Mouse (Mus musculus) midbrain, embryonic 10.5 days (tissue): ENCODE results near the gene Skint2. TPM values are rescaled to one million over a fixed set of nuclear protein-coding genes. Genes with fewer than 3 reads are reported as not detected.

ENCODE experiments used
- DNase-seq: peaks from one replicate; pipeline ENCODE4 v3.0.0-alpha.2; 2017; ENCODE audit warnings: low spot score
- H3K27ac ChIP-seq: fragments of 300-500 bp; sonication (generic); replicated peaks from 2 replicates; pipeline ENCODE4 v1.5.1; 2016; ENCODE audit warnings: mild to moderate bottlenecking
- H3K27me3 ChIP-seq: fragments of 300-500 bp; sonication (generic); 2 replicates; pipeline ENCODE4 v1.6.1; 2016; ENCODE audit warnings: low read depth, mild to moderate bottlenecking; ENCODE audit not compliant: poor library complexity, severe bottlenecking
- H3K36me3 ChIP-seq: fragments of 300-500 bp; sonication (generic); 2 replicates; pipeline ENCODE4 v1.6.1; 2016; ENCODE audit warnings: mild to moderate bottlenecking, moderate library complexity
- H3K4me1 ChIP-seq: fragments of 300-500 bp; sonication (generic); 2 replicates; pipeline ENCODE4 v1.6.1; 2016
- H3K4me3 ChIP-seq: fragments of 300-500 bp; sonication (generic); 2 replicates; pipeline ENCODE4 v1.5.1; 2016; ENCODE audit warnings: mild to moderate bottlenecking, moderate library complexity
- H3K9me3 ChIP-seq: fragments of 300-500 bp; sonication (generic); replicated peaks from 2 replicates; pipeline ENCODE4 v1.6.1; 2016; ENCODE audit warnings: mild to moderate bottlenecking
- WGBS: fragments of 180-500 bp; shearing (Covaris S2); methylation state at CpG from one replicate; pipeline ENCODE4 v1.1.7; 2016; 5-methylcytosine and 5-hydroxymethylcytosine counted together
- polyA plus RNA-seq: library from polyadenylated mRNA; unstranded; fragments of >200 nt; fragmentation: Nextera tagmentation; extraction: Ambion mirVana; gene quantifications from 2 replicates; pipeline ENCODE4 v1.2.1, GENCODE M21; 2016

Skint2 gene
- polyA plus RNA-seq, result not detected in 2 replicates

GRCm38 (mm10) chr4:112556894-112557293 lies at the start of gene Skint2:
TSS of gene Skint2 (plus strand) at chr4:112557194.
- DNase-seq, result no peak
- H3K9me3 ChIP-seq, result peaks cover 7% of the 10 kb centered on the region; the same call in 1 of the 2 replicates
- 82% methylated on average over 2 of the region's 2 CpGs for WGBS

More at GRCm38 (mm10) chr4:112556894-112557293, at the start of gene Skint2:
- Histone ChIP-seq H3K4me1 (no peaks in the 10 kb centered on the region), H3K4me3 (no peak within 1 kb of the TSS), H3K36me3 (no peaks in the 10 kb centered on the region), H3K27me3 (no peaks in the 10 kb centered on the region), H3K27ac (no peak within 1 kb of the TSS)

Other genes with a start within 250 kb of the Skint2 start
- not detected in 2 replicates for gene Skint9, start 123.2 kb upstream of the Skint2 start, polyA plus RNA-seq
- gene Skint10, start 217.7 kb downstream of the Skint2 start, polyA plus RNA-seq, result not detected in 2 replicates